Mouse (Mus musculus) embryonic facial prominence, embryonic 13.5 days (tissue): Measurements from ENCODE around the gene Rbms1. TPM values are rescaled to one million over a fixed set of nuclear protein-coding genes. Genes with fewer than 3 reads are reported as not detected.
A peak's percentile ranks its signal among the peaks of the same experiment; 100 is the strongest.

Experiments used
- ATAC-seq: fragments of 200-750 bp; cut with Nextera tagmentation; 2 replicates; pipeline ENCODE4 v1.8.0; 2017; ENCODE audit warnings: low read depth; ENCODE audit not compliant: insufficient number of reproducible peaks, insufficient read depth, low FRiP score, low TSS enrichment
- H3K27ac ChIP-seq: fragments of 300-500 bp; sonication (generic); 2 replicates; pipeline ENCODE4 v1.5.1; 2015; ENCODE audit warnings: moderate library complexity, mild to moderate bottlenecking, inconsistent platforms
- H3K27me3 ChIP-seq: fragments of 300-500 bp; sonication (generic); 2 replicates; pipeline ENCODE4 v1.6.1; 2015; ENCODE audit warnings: mild to moderate bottlenecking, inconsistent platforms
- H3K36me3 ChIP-seq: fragments of 300-500 bp; sonication (generic); 2 replicates; pipeline ENCODE4 v1.6.1; 2015; ENCODE audit warnings: mild to moderate bottlenecking, inconsistent platforms
- H3K4me1 ChIP-seq: fragments of 300-500 bp; sonication (generic); 2 replicates; pipeline ENCODE4 v1.6.1; 2015; ENCODE audit warnings: inconsistent platforms
- H3K4me2 ChIP-seq: fragments of 300-500 bp; sonication (generic); 2 replicates; pipeline ENCODE4 v1.6.1; 2015; ENCODE audit warnings: moderate library complexity, mild to moderate bottlenecking, inconsistent platforms
- H3K4me3 ChIP-seq: fragments of 300-500 bp; sonication (generic); 2 replicates; pipeline ENCODE4 v1.5.1; 2015; ENCODE audit warnings: mild to moderate bottlenecking, inconsistent platforms
- H3K9ac ChIP-seq: fragments of 300-500 bp; sonication (generic); 2 replicates; pipeline ENCODE4 v1.6.1; 2015; ENCODE audit warnings: mild to moderate bottlenecking, inconsistent platforms
- H3K9me3 ChIP-seq: fragments of 300-500 bp; sonication (generic); 2 replicates; pipeline ENCODE4 v1.6.1; 2016; ENCODE audit warnings: inconsistent platforms
- whole genome bisulfite sequencing: fragments of 180-500 bp; shearing (Covaris S2); methylation state at CpG from one replicate; pipeline ENCODE4 v1.1.7; 2015; ENCODE audit warnings: mixed read lengths; 5-methylcytosine and 5-hydroxymethylcytosine counted together
- polyA plus RNA-seq: library from polyadenylated mRNA; unstranded; fragments of >200 nt; fragmentation: Nextera tagmentation; extraction: Ambion mirVana; gene quantifications from 2 replicates; pipeline ENCODE4 v1.2.1, GENCODE M21; 2015

Rbms1 gene
- 117 and 118 TPM in 2 replicates for polyA plus RNA-seq

- ATAC-seq = peak; percentile 83
- Histone ChIP-seq H3K4me1 (peaks cover 30% of the 10 kb centered on the region), H3K27ac (peak within 1 kb of the TSS; percentile 97), H3K4me2 (peak within 1 kb of the TSS; percentile 68), H3K27me3 (no peaks in the 10 kb centered on the region), H3K4me3 (peak within 1 kb of the TSS; percentile 82), H3K36me3 (no peaks in the 10 kb centered on the region), H3K9me3 (no peaks in the 10 kb centered on the region), H3K9ac (peak within 1 kb of the TSS; percentile 86)
- WGBS = under 1% methylated on average over 51 of the region's 51 CpGs
Observed at GRCm38 (mm10) chr2:60962671-60963421, at the start of gene Rbms1. TSS of gene Rbms1 (minus strand) at chr2:60963192.

- no peak overlapping the region for H3K9ac ChIP-seq
- no peak for ATAC-seq
- no peak overlapping the region for H3K4me2 ChIP-seq
- no peaks in the 10 kb centered on the region for H3K27me3 ChIP-seq
- H3K9me3 ChIP-seq = no peaks in the 10 kb centered on the region
- no peaks in the 10 kb centered on the region for H3K4me1 ChIP-seq
- no peaks in the 10 kb centered on the region for H3K36me3 ChIP-seq
- no peak overlapping the region for H3K4me3 ChIP-seq
- no peak overlapping the region for H3K27ac ChIP-seq
- WGBS = 52% methylated on average over 3 of the region's 3 CpGs
Observed at GRCm38 (mm10) chr2:61012249-61012828, 49.3 kb upstream of the Rbms1 start.

- no peaks in the 10 kb centered on the region for H3K27me3 ChIP-seq
- no peak overlapping the region for H3K9ac ChIP-seq
- no peak overlapping the region for H3K4me3 ChIP-seq
- H3K4me2 ChIP-seq = no peak overlapping the region
- no peaks in the 10 kb centered on the region for H3K4me1 ChIP-seq
- no peaks in the 10 kb centered on the region for H3K36me3 ChIP-seq
- no peaks in the 10 kb centered on the region for H3K9me3 ChIP-seq
- H3K27ac ChIP-seq = no peak overlapping the region
- 73% methylated on average over 5 of the region's 5 CpGs for WGBS
- ATAC-seq = no peak
Observed at GRCm38 (mm10) chr2:60986286-60986685, 23.3 kb upstream of the Rbms1 start.

GRCm38 (mm10) chr2:60978538-60979313, 15.7 kb upstream of the Rbms1 start:
- Histone ChIP-seq H3K4me3 (no peak overlapping the region), H3K4me2 (no peak overlapping the region), H3K4me1 (0 out of 2 replicates have a peak, but pooled peaks cover 4% of the 10 kb centered on the region), H3K9me3 (no peaks in the 10 kb centered on the region), H3K27ac (no peak overlapping the region), H3K9ac (no peak overlapping the region), H3K27me3 (no peaks in the 10 kb centered on the region), H3K36me3 (no peaks in the 10 kb centered on the region)
- ATAC-seq = no peak
- WGBS = 47% methylated on average over 4 of the region's 4 CpGs

GRCm38 (mm10) chr2:60972189-60972814, 9.3 kb upstream of the Rbms1 start:
- Histone ChIP-seq H3K27me3 (no peaks in the 10 kb centered on the region), H3K36me3 (no peaks in the 10 kb centered on the region), H3K27ac (no peak overlapping the region), H3K4me2 (no peak overlapping the region), H3K9me3 (no peaks in the 10 kb centered on the region), H3K4me3 (no peak overlapping the region), H3K4me1 (no peaks in the 10 kb centered on the region), H3K9ac (no peak overlapping the region)
- no peak for ATAC-seq
- WGBS = 64% methylated on average over 7 of the region's 7 CpGs

- H3K9me3 ChIP-seq = no peaks in the 10 kb centered on the region
- WGBS = 9% methylated on average over 5 of the region's 5 CpGs
- H3K27me3 ChIP-seq = no peaks in the 10 kb centered on the region
- H3K27ac ChIP-seq = peak overlapping the region; percentile 97
- ATAC-seq = no peak
- peak overlapping the region; percentile 86 for H3K9ac ChIP-seq
- H3K36me3 ChIP-seq = no peaks in the 10 kb centered on the region
- H3K4me2 ChIP-seq = peak overlapping the region; percentile 68
- H3K4me3 ChIP-seq = peak overlapping the region; percentile 82
- peaks cover 30% of the 10 kb centered on the region for H3K4me1 ChIP-seq
Observed at GRCm38 (mm10) chr2:60963616-60964015, 624 bp upstream of the Rbms1 start.

GRCm38 (mm10) chr2:60962001-60962670, 856 bp downstream of the Rbms1 start:
- peak overlapping the region; percentile 86 for H3K9ac ChIP-seq
- H3K4me2 ChIP-seq = peak overlapping the region; percentile 68
- peak; percentile 87 for ATAC-seq
- WGBS = under 1% methylated on average over 56 of the region's 64 CpGs
- peak overlapping the region; percentile 82 for H3K4me3 ChIP-seq
- H3K27ac ChIP-seq = peak overlapping the region; percentile 97
- no peaks in the 10 kb centered on the region for H3K36me3 ChIP-seq
- H3K4me1 ChIP-seq = peaks cover 30% of the 10 kb centered on the region
- no peaks in the 10 kb centered on the region for H3K27me3 ChIP-seq
- H3K9me3 ChIP-seq = no peaks in the 10 kb centered on the region

- Histone ChIP-seq H3K27me3 (no peaks in the 10 kb centered on the region), H3K4me1 (peaks cover 30% of the 10 kb centered on the region), H3K9ac (peak overlapping the region; percentile 86), H3K27ac (peak overlapping the region; percentile 97; the same call in 1 of the 2 replicates), H3K4me2 (peak overlapping the region; percentile 68), H3K4me3 (peak overlapping the region; percentile 82), H3K9me3 (no peaks in the 10 kb centered on the region), H3K36me3 (no peaks in the 10 kb centered on the region)
- ATAC-seq = no peak
- WGBS = 29% methylated on average over 5 of the region's 5 CpGs
Observed at GRCm38 (mm10) chr2:60961281-60961680, 1.7 kb downstream of the Rbms1 start.

- Histone ChIP-seq H3K4me3 (no peak overlapping the region), H3K4me2 (no peak overlapping the region), H3K27me3 (no peaks in the 10 kb centered on the region), H3K9ac (no peak overlapping the region), H3K4me1 (peaks cover 12% of the 10 kb centered on the region; the same call in 1 of the 2 replicates), H3K36me3 (peaks cover 9% of the 10 kb centered on the region), H3K27ac (no peak overlapping the region), H3K9me3 (no peaks in the 10 kb centered on the region)
- 74% methylated on average over 3 of the region's 3 CpGs for WGBS
- no peak for ATAC-seq
Observed at GRCm38 (mm10) chr2:60948241-60948640, 14.8 kb downstream of the Rbms1 start.

GRCm38 (mm10) chr2:60947817-60948216, 15.2 kb downstream of the Rbms1 start:
- no peak for ATAC-seq
- H3K27me3 ChIP-seq = no peaks in the 10 kb centered on the region
- no peak overlapping the region for H3K4me3 ChIP-seq
- 89% methylated on average over 4 of the region's 4 CpGs for WGBS
- no peak overlapping the region for H3K9ac ChIP-seq
- H3K9me3 ChIP-seq = no peaks in the 10 kb centered on the region
- no peak overlapping the region for H3K27ac ChIP-seq
- H3K4me1 ChIP-seq = peaks cover 12% of the 10 kb centered on the region; the same call in 1 of the 2 replicates
- no peak overlapping the region for H3K4me2 ChIP-seq
- H3K36me3 ChIP-seq = peaks cover 9% of the 10 kb centered on the region
